Mouse (Mus musculus) cerebellum, adult 8-10 months (tissue): ENCODE results near the gene Arg2.
A peak's percentile ranks its signal among the peaks of the same experiment; 100 is the strongest.

Experiments used
- DNase-seq: peaks from one replicate; pipeline ENCODE4 v3.0.0; 2022

Gene Arg2

DNA sequence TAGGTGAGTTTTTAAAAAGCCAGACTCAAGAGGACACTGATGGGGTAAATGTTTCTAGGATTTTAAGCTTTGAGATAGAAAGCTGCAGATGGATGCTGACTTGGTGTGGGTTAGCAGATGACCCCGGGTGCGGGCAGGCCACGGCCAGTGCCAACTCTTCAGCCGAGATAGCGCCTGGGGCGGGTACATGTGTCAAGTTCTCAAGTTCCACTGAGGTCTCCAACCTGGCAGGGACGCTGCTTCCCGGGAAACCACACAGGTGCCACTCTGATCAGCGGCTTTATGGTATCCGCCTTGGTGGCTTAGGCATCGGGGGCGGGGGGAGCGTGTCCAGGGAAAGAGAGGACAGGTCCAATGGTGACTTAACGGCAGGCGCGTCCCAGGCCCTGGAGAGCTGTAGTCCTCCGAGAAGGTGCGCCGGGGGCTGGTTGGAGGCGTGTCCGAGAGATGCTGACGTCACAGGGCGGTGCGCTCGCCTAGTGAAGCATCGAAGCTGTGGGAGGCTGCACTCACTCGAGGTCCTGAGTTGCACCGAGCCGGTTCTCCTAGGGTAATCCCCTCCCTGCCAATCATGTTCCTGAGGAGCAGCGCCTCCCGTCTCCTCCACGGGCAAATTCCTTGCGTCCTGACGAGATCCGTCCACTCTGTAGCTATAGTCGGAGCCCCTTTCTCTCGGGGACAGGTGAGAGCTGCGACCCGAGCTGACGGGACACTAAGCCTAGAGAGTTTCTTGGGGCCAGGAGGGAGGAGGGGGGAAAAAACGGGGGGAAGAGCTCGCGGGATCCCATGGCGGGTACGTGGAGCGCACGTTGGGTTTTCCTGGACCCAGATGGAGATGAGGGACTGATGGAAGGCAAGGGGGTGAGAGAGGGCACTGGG lies at the start of gene Arg2:
Arg2 (plus strand) TSS at position 479 of the 879 bp plus-strand sequence.
- peak; percentile 71 for DNase-seq

DNA sequence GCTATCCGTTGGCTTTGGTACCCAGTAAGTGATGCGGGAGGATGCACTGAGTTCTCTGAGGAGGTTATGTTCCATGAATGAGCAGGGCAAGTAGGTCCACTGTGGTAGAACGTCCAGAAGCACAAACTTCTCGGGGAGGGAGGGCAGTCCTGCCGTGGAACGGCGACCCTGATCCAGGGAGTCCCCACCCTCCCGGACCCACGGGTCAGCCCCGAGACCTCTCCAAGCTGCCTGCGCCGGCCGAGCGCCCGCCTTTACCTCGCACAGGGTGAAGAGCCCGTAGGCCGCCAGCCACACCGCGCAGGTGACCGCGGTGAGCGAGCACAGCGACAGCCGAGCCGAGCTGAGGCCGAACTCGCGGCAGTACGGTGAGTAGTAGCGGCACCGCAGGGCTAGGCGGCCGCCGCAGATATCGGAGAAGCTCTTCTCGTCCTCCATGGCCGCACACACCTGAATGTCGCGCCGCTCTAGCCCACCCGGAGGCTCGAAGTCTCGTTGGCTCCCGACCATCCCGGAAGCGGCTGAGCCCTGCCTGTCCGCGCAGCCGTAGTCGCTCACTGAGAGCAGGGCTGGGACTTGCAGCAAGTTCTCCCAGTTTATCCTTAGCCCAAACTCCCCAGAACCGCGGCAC lies 41.3 kb upstream of the Arg2 start, which contains the start of gene Pigh:
Pigh (minus strand) TSS at position 470 of the 631 bp plus-strand sequence.
- DNase-seq: peak; percentile 81

DNA sequence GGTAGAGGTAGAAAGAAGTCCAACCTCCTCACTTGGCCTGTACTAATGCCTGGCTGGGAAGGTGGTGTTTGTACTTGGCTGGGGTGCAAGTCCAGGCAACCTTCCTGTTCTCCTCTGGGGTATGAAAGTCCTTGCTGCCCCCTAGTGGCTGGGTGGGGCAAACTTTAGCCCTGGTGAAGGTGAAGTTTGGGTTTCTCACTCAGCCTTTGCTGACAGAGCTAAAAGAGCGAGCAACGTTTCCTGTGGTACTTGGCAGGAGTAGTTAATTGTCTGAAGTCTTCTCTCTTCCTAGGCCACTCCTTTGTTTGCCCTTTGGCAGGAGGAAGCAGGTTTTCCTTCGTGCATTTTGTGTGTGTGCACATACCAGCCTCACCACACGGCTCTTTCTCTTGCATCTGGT lies 38.0 kb upstream of the Arg2 start:
- DNase-seq: no peak

DNA sequence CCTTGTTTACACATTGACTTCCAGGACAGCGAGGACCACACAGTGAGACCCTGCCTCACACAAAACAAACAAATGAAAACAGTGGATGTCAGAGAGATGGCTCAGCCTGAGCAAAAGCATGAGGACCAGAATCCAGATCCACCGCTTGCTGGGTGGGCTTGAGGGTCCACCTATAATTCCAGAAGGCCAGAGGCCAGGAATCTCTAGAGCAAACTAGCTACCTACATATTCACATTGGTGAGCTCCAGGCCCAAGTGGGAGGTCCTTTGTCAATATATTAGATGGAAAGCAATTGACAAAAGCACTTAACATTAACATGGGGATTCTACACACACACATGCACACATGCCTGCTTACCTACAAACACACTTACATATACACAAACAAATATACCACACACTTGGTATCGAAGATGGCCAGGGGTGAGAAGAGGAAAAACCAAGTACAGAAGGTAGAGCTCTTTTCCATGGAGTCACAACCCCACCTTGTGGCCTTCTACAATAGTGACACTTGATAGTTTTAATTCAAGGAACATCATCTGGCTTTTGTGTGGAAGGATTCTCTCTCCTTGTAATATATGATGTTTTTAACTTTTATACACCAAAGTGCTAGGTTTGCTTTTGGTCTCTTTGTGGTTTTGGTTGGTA lies 33.3 kb upstream of the Arg2 start:
- DNase-seq: peak; percentile 51

DNA sequence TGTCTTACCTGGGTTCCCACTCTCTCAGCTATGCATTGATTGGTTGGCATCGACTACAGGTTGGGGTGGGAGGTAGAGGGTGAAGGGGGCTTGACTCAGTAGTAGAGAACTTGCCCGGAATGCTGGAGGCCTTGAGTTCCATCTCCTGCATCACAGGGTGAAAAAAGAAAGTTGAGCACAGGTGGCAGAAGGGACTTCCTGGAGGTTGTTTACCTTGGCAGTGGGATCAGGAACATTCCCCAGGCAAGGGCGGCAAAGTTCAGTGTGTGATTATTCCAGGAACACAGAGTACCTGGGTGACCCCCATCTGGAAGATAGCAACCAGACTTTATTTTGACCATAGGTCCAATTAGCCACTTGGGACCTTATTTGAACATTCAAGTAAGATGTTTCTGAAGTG lies 26.8 kb upstream of the Arg2 start:
- DNase-seq: no peak

DNA sequence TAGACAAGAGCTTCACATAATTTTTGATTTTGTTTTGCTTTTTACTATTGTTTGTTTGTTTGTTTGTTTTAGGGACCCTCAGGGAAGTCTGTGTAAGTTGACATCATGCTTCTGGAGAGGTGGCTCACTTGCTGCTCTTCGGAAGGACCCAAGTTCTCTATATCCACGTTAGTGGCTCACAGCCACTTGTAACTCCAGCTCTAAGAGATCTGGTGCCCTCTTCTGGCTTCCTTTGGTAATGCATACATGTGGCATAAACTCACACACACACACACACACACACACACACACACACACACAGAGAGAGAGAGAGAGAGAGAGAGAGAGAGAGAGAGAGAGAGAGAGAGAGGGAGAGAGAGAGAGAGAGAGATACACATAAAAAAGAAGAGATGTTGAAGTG lies 26.0 kb upstream of the Arg2 start:
- DNase-seq: no peak

DNA sequence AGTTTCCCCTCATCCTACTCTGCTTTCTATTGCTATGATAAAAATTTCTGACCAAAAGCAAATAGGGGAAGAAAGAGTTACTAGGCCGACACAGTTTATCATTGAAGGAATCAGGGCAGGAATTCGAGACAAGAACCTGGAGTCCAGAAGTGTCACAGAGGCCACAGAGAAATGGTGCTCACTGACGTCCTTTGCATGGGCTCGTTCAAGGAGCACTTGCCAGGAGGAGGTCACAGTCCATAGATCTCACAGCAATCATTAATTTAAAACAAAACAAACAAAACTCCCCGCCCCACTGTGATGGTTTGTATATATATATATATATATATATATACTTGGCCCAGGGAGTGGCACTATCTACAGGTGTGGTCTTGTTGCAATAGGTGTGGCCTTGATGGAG lies 25.3 kb upstream of the Arg2 start:
- DNase-seq: no peak

DNA sequence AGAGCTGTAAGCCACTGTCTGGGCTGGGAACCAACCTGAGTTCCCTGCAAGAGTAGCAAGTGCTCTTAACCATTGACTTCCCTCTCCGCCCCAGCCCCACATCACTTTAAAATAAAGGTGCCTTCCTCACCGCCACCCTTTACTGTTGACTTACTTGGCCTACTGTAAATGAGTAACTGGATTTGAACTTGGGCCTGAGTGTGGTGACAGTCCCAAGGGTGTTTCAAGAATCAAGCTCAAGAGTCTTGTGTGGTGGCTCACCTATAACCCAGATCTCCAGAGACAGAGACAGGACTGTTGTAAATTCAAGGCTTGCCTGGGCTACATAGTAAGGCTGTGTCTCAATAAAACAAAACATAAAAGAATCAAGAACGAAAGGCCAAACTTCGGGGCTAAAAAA lies 11.6 kb upstream of the Arg2 start:
- DNase-seq: no peak

DNA sequence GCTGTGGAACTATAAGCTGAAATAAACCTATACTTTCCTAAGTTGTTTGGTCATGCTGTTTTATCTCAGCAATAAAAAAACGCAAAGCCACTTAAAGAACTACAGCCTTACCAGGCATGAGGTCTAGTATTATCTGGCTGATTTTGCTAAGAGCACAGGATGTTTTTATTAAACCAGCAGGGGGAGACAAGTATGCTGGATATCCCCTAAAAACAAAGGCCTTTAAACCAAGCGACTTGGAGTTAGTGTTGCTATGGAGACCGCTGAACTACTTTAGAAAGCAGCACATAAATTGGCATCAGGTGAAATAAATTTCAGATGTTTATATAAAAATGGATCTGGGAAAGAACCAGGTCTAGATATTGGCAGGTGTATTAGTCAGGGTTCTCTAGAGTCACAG lies 7.8 kb upstream of the Arg2 start:
- DNase-seq: no peak

DNA sequence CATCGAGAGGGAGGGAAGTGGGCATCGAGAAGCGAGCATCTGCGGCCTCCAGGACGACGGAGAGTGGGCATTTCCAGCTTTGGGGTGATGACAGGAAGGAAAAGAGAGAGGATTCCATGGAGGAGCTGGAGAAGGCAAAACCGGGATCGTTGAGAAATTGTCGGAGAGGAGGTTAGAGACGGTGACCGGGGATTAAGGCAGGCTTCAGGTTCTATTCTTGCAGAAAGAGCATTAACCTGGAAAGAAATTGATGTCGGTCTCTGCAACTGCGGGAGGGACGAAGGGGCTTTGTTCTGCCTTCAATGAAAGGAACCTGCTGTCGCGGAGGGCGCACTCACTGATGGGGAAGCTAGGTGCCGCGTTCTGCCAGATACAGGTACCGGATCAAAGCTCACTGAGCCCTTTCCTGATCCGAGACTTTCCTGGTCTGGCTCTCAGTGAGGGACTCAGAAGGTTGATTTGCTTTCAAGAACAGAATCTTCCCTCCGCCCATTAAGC lies 650 bp downstream of the Arg2 start:
- DNase-seq: peak; percentile 4

DNA sequence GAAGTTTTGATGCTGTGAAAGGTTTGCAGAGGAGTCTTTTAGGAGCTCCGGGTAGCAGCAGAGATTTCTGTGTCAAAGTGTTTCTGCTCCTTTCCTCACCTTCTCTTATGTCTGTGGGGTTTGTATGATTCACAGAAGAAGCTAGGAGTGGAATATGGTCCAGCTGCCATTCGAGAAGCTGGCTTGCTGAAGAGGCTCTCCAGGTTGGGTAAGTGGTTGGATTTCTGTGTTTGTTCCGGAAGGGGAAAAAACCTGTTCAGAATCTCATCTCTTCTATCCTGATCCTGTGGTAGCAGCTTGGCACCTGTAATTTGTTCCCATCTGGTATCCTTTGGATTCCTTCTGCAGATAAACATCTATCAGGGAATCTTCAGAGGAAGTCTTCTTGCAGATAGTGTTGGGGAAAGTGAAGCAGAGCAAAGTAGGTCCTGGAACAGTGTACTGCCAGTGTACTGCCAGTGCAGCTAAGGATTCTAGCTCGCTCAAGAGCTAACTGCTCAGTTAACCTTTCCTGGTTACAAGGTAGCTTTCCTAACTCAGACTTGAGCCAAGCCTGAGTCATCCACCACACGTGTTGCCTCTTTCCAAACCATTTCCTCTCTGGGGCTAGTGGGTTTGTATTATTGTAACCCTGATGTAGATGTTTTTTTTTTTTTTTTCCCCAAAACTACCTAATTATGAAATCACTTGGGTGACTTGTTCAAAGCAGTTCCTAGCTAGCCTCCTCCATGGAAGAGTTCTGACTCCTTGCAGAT lies 1.3 kb downstream of the Arg2 start:
- no peak for DNase-seq

DNA sequence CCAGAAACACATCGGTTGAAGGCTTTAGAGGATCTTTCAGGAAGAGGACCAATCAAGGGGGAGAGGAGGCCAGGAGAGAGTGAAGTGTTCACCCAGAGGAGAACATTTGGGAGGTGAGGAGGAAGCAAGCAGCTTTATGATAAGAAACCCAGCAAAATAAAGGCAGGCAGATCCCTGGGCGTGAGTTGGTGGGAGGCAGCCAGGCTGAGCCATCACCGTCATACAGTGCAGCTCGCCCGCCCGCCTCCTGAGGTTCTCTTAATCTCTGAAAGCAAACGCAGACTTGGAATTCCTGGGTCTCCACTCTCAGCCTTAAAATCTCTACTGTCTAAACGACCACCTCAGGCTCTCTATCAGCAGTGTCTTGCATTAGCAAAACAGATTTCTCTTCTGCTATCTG lies 4.1 kb downstream of the Arg2 start:
- no peak for DNase-seq

DNA sequence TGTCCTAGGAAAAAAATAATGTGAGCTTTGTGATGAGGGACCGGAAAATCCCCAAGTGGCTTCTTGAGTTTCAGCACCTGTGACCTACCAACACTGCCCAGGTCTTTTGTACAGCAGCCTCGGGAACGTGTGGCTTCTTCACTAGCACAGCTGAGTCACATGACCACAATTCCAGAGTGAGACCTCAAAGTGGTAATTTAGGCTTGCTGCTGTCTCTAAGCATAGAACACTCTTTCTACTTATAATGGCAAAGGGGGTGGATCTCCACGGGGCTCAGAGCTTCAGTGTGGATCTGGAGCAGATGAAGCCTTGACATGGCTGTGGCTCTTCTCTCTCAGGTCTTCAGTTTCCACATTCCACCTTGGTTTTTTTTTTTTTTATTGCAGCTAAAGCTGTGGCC lies 4.5 kb downstream of the Arg2 start:
- no peak for DNase-seq

DNA sequence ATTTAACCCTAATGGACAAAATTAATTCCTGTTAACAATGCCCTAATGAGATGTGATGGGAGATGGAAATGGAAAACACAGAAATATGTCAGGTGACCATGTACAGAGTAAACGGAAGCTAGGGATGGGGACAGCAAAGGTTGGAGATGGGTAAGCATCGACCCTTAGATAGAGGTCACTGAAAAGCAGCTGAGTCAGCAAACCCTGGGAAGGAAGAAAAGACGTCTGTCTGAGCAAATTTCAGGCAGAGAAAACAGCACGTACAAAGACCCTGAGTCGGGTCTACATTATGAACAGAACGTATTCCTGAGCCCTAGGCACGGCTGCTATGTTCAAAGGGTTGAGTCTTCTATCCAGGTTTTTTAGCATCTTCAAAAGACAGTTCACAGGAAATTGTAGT lies 6.4 kb downstream of the Arg2 start:
- no peak for DNase-seq

DNA sequence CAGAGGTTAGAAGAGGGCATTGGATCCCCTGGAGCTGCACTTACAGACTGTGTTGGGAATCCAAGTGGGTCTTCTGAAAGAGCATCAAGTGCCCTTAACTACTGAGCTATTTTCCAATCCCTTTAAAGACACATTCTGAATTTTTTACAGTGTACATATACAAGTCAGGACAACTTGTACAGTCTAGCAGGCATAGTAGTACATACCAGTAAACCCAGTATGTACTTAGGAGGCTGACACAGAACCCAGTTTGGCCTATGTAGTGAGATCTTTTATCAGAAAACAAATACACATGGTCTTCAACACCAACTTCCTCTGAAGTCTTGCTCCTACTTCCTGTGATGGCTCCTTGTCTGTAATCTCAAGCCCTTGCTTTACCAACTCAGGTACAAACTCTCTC lies 8.4 kb downstream of the Arg2 start:
- no peak for DNase-seq

DNA sequence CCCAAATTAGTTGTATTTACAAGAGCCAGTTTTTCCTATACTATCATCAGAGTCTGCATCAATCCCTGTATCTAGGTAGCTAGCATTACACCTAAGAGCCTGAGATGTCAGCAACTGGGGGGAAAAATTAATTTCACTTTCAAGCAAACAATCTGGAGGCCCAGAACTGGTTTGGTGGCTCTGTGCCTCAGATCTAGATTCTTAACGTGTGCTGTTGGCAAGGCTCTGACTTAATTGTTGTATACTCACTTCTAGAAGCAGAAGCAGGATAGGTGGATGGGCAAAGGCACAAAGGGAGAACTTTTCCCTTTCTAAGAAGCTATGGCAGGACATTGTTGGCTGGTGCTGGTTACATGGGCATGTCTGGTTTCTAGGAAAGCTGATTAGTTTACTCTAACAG lies 8.8 kb downstream of the Arg2 start:
- no peak for DNase-seq

DNA sequence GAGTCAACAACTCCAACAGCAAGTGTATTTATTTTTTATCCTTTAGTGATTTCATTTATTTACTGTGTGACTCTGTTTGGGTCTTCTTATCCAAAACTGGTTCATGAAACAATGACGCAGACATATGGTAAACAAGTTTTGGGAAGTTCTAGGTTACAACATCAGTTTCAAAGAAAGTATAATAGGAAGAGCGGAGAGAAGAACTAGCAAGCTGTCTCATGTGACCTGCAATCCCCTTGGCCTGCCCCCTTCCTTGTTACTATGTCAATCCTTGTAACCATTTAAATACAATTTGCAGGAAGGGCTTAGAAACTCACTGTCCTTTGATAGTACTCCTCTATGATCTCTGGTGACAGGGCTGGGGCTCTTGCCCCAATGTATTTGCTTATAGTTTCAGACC lies 10.2 kb downstream of the Arg2 start:
- no peak for DNase-seq

DNA sequence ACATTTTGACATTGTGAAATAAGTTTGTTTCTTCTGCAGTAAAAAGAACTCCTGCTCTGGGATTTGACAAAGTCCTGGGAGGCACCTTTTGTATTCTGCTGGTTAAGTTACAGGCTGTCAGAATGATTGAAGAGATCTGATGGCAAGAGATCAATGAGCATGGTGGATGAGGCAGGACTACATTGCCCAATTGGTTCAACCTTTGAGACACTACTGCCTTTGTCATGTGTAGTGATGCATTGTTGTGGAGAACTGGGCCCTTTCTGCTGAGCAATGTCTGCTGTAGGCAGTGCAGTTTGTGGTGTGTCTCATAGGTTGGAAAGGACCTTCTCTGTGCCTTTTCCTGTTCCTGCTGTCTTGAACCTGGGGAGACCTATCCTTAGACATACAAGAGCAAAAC lies 10.8 kb downstream of the Arg2 start:
- DNase-seq: no peak

DNA sequence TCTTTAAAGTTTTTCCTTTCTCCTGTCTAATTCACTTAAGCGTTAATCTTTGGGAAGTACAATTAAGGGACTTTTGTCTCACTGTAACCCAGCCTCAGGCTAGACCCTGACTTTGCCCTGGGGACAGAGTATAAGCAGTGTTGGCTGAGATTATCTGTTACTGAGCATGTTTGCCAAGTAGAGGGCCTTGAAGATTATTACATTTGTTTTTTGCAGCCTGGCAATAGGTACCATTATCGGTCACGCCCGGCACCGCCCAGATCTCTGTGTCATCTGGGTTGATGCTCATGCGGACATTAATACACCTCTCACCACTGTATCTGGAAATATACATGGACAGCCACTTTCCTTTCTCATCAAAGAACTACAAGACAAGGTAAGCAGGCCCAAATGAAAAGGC lies 19.1 kb downstream of the Arg2 start:
- DNase-seq: no peak

DNA sequence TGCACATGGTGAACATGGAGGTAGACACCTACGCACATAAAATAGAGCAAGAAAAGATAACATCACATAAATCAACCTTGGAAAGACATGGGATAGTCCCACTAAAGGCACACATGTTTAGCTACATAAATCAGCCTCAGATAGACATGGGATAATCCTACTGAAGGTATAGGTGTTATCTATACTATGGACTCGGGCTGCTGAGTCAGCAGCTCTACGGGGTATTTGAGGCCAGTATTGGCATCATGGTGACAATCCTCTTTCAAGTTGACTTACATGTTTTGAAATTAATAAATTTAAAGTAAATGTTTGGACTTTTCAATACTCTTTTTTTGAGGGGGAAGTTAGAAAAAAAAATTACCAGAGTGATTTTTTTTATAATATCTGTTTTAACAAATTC lies 32.3 kb downstream of the Arg2 start:
- DNase-seq: no peak

DNA sequence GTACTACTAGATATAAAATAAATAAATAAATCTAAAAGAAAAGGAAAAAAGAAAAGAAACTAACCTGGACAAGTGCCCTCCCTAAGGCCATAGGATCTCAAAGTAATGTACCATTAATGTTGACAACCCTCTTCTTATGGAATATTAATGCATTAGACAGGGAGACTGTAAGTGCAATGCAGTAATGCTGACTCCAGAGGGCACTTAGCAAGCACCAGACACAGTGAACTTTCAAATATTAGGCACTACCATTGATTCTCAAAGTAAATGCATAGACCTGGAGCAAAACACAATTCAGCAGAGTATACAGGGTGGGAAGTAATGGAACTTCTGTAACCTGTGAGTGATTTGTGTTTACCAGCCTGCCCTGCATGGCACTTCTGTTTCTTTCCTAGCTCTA lies 38.6 kb downstream of the Arg2 start:
- DNase-seq: no peak

DNA sequence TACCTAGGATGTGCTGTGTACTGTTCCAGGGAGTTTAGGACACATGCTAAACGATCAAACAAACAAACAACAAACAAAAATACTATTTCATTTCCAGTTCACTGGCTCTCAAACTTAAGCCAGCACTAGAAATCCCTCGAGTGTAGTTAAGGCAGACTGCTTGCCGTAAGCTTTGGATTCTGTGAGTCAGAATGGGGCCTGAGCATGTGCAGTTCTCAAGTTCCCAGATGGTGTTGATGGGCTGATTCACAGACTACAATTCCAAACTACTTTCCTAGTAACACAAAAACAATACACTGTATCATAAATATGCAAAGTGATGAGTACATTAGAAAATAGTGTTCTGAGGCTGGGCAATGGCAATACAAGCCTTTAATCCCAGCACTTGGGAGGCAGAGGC lies 39.8 kb downstream of the Arg2 start:
- no peak for DNase-seq
